Mouse (Mus musculus) splenic B cell, adult 2 months (primary cell): ENCODE results near the gene Slc12a9.
A peak's percentile ranks its signal among the peaks of the same experiment; 100 is the strongest.

Source experiments
- DNase-seq: peaks from one replicate; pipeline ENCODE4 v3.0.0-alpha.2; 2011; ENCODE audit warnings: low read depth, low spot score
- H3K27me3 ChIP-seq: 2 replicates; pipeline ENCODE4 v1.6.1; 2012; ENCODE audit warnings: mild to moderate bottlenecking, low read length, moderate library complexity, mixed read lengths; ENCODE audit not compliant: control insufficient read depth, poor library complexity, insufficient read depth, severe bottlenecking
- H3K36me3 ChIP-seq: 2 replicates; pipeline ENCODE4 v1.6.1; 2012; ENCODE audit warnings: mild to moderate bottlenecking, low read length, moderate library complexity, mixed read lengths; ENCODE audit not compliant: control insufficient read depth, poor library complexity, insufficient read depth, severe bottlenecking

Slc12a9 gene

GRCm38 (mm10) chr5:137308356-137308755 lies 25.0 kb downstream of the Slc12a9 start:
- peaks cover 5% of the 10 kb centered on the region for H3K36me3 ChIP-seq
- no peak for DNase-seq

GRCm38 (mm10) chr5:137307071-137307912 lies 26.1 kb downstream of the Slc12a9 start, which contains the start of gene Srrt:
Srrt (minus strand) TSS chr5:137307674.
- no peaks in the 10 kb centered on the region for H3K27me3 ChIP-seq
- peak; percentile 94 for DNase-seq
- peaks cover 9% of the 10 kb centered on the region for H3K36me3 ChIP-seq

More at GRCm38 (mm10) chr5:137308356-137308755, 25.0 kb downstream of the Slc12a9 start:
- no peaks in the 10 kb centered on the region for H3K27me3 ChIP-seq

GRCm38 (mm10) chr5:137306439-137307005 lies 26.9 kb downstream of the Slc12a9 start:
- no peaks in the 10 kb centered on the region for H3K27me3 ChIP-seq
- DNase-seq, result peak; percentile 35
- H3K36me3 ChIP-seq, result peaks cover 10% of the 10 kb centered on the region

- peak; percentile 43 for DNase-seq
- H3K36me3 ChIP-seq, result peaks cover 13% of the 10 kb centered on the region
- H3K27me3 ChIP-seq, result no peaks in the 10 kb centered on the region
Measured at GRCm38 (mm10) chr5:137305822-137306221, 27.6 kb downstream of the Slc12a9 start.

- H3K27me3 ChIP-seq, result no peaks in the 10 kb centered on the region
Measured at GRCm38 (mm10) chr5:137304816-137305215, 28.6 kb downstream of the Slc12a9 start.

GRCm38 (mm10) chr5:137304165-137304564 lies 29.2 kb downstream of the Slc12a9 start:
- H3K36me3 ChIP-seq, result peaks cover 20% of the 10 kb centered on the region
- no peaks in the 10 kb centered on the region for H3K27me3 ChIP-seq
- no peak for DNase-seq

More at GRCm38 (mm10) chr5:137304816-137305215, 28.6 kb downstream of the Slc12a9 start:
- DNase-seq, result no peak
- peaks cover 18% of the 10 kb centered on the region for H3K36me3 ChIP-seq

- H3K36me3 ChIP-seq, result peaks cover 23% of the 10 kb centered on the region
Measured at GRCm38 (mm10) chr5:137303609-137304008, 29.8 kb downstream of the Slc12a9 start.

GRCm38 (mm10) chr5:137301253-137301652 lies 32.1 kb downstream of the Slc12a9 start:
- no peak for DNase-seq
- Histone ChIP-seq H3K27me3 (no peaks in the 10 kb centered on the region), H3K36me3 (peaks cover 29% of the 10 kb centered on the region)

More at GRCm38 (mm10) chr5:137303609-137304008, 29.8 kb downstream of the Slc12a9 start:
- H3K27me3 ChIP-seq, result no peaks in the 10 kb centered on the region
- no peak for DNase-seq

- no peaks in the 10 kb centered on the region for H3K27me3 ChIP-seq
- DNase-seq, result no peak
- H3K36me3 ChIP-seq, result peaks cover 32% of the 10 kb centered on the region
Measured at GRCm38 (mm10) chr5:137299240-137299639, 34.2 kb downstream of the Slc12a9 start.

GRCm38 (mm10) chr5:137297126-137297525 lies 36.3 kb downstream of the Slc12a9 start:
- H3K36me3 ChIP-seq, result peaks cover 24% of the 10 kb centered on the region
- no peak for DNase-seq
- no peaks in the 10 kb centered on the region for H3K27me3 ChIP-seq

- H3K27me3 ChIP-seq, result no peaks in the 10 kb centered on the region
- H3K36me3 ChIP-seq, result peaks cover 19% of the 10 kb centered on the region
- DNase-seq, result no peak
Measured at GRCm38 (mm10) chr5:137295712-137296111, 37.7 kb downstream of the Slc12a9 start.

GRCm38 (mm10) chr5:137295296-137295695 lies 38.1 kb downstream of the Slc12a9 start:
- no peaks in the 10 kb centered on the region for H3K27me3 ChIP-seq
- H3K36me3 ChIP-seq, result peaks cover 18% of the 10 kb centered on the region
- no peak for DNase-seq

GRCm38 (mm10) chr5:137294744-137295093 lies 38.7 kb downstream of the Slc12a9 start:
- no peak for DNase-seq
- H3K27me3 ChIP-seq, result no peaks in the 10 kb centered on the region
- peaks cover 16% of the 10 kb centered on the region for H3K36me3 ChIP-seq

- DNase-seq, result peak; percentile 95
- Histone ChIP-seq H3K36me3 (peaks cover 13% of the 10 kb centered on the region), H3K27me3 (no peaks in the 10 kb centered on the region)
Measured at GRCm38 (mm10) chr5:137293839-137294743, 39.3 kb downstream of the Slc12a9 start, which contains the start of gene Ufsp1. Ufsp1 (plus strand) TSS chr5:137294629.
